Mouse (Mus musculus) lung, postnatal 0 days (tissue): ENCODE data around the gene Kcnk15.

Experiments
- CTCF ChIP-seq: IDR thresholded peaks from 2 replicates; pipeline ENCODE4 v1.5.1; 2016; ENCODE audit warnings: antibody characterized with exemption, mild to moderate bottlenecking
- EP300 ChIP-seq: IDR thresholded peaks from 2 replicates; pipeline ENCODE4 v1.6.1; 2016; ENCODE audit warnings: antibody characterized with exemption, mild to moderate bottlenecking, control low read depth

- peak; percentile 100 for TF ChIP-seq CTCF
- TF ChIP-seq EP300 = no peak
Observed at GRCm38 (mm10) chr2:163838043-163838442, 15.4 kb upstream of the Kcnk15 start.
